Mouse (Mus musculus) left cerebral cortex, adult 11 months (tissue): ENCODE results near the gene Cldn11.
A peak's percentile ranks its signal among the peaks of the same experiment; 100 is the strongest.

ENCODE experiments used
- DNase-seq: peaks from one replicate; pipeline ENCODE4 v3.0.0; 2022; ENCODE audit warnings: low spot score

The Cldn11 gene

DNA sequence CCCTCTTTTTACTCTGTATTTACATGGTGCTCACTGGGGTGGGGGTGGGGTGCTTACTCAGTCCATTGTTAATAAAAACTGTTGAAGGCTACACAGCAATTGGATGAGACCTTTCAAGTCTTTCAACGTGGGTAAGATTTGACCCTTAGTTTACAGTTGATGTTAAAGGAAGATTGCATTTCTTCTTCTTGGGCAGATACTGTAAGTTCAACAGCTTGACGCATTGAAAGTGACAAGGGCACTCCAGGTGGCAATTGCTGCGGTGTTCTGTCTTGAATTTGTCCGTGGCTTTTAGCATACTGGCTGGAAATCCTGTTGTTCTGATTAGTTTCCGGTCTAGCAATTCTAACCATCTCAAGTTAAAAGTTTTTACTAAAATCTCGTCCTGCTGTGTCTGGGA is 11.6 kb downstream of the Cldn11 start:
- DNase-seq: no peak

DNA sequence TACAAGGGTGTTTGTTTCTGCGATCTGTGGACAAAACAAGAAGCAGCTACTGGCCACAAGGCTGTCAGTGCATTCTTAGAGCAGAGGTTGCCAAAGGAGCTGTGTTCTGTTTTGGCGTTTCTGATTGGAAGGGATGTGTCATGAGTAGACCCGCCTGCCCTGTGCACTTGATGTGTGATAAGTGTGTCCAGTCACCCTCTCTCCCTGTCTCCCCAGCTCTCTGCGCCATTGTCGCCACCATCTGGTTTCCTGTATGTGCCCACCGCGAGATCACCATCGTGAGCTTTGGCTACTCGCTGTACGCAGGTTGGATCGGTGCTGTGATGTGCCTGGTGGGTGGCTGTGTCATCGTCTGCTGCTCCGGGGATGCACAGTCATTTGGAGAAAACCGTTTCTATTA is 13.1 kb downstream of the Cldn11 start:
- DNase-seq: no peak

DNA sequence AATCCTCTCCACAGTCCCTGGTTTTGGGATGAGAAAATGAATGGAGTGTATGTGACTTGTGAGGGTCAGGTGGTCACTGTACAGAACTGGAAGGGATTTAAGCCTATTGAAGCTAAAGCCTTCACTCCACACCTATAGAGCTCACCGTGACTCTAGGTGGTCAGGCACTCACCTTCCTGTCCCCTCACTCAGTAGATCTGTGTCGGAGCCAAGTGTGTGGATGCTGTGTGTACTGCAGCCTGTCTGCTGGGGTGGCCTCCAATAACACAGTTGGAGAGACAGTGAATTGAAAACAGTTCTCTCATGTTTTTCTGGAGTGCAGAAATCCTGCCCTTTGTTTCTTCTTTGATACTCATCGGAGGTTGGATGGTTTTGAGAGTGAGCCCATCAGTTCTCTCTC is 16.1 kb downstream of the Cldn11 start:
- DNase-seq: no peak

DNA sequence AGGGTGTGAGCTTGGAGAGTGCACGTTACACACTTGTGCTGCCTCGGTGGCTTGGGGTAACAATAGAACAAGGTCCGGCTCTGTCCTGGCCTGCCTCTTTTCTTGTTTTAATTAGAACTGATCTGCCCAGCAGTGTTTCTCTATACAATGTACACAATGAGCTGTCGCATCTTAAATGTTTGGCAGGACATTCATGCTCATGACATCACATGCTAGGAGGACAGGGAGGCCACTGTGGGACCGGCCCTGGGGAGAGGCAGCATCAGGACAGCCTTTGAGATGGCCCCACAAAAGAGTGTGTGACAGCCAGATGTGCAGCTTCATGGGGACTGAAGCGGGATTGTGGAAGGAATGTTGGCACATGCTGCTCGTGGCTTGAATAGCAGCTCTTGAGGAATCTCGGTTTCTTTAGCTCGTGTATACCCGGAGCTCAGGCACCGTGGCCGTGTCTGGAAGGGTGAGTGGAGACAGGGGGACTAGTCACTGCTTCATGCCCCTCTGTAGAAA is 16.7 kb downstream of the Cldn11 start:
- peak; percentile 65 for DNase-seq

DNA sequence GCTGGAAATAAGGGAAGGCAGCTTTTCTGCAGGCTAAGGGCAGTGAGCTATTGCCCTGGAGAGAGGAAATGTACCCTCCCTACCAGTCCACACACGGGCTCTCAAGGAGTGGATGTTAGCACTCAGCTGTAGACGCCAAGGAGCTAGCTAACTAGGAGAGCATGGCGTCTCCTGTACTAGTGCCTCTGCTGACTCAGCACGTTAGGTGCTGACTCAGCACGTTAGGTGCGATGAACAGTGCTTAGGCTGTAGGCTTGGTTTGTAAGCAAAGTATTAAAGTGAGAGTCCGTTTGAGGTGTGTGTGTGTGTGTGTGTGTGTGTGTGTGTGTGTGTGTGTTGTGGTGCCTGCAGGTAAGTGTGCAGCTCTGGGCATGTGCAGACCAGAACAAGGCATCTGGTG is 40.6 kb downstream of the Cldn11 start:
- no peak for DNase-seq

DNA sequence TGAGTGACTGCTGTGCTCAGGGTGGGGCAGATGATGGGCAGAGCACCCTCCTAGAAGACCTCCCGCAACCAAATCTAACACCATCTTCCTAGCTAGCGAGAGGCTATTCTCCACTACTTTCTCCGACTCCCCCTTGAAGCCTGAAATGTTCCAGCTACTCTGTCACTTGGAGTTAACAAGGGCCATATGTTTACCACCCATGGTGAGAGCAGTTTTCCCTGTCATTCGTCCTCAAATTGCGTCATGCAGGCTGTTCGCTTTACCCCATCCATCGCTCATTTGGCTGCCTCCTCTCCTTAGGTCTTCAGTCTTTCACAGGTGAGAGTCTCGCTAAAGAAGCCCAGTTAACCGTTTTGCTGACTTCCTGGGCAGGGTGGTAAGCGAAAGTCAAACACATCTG is 41.7 kb downstream of the Cldn11 start:
- no peak for DNase-seq

DNA sequence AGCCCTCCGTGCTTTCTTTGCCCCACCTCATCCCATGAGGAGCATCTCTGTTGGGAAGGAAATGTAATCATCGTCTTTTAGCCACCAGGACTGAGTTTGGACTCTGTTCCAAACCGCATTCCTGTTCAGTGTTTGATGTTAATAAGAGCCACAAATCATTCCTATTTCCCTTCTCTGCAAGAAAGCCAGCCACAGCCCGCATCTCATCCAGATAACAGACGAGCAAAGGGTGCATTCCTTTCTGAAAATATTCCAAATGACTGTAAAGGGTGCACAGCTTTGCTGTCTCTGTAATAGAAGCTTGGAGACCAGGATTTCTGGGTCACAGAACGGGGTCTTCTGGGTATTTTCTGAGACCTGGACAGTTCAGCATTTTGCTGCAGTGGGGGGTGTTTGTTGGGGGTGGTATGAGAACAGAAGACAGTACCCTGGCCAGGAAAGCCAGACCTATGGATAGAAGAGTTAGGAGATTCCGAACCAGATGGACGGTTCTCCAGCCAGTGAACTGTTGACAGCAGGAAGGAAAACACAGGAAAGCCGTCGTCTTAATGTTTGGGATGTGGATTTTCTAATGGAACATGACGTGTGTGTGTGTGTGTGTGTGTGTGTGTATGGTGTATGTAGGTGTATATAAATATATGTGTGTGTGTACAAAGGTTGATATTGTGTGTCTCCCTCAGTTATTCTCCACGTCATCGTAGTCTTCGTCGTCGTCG is 49.6 kb downstream of the Cldn11 start:
- DNase-seq: no peak

DNA sequence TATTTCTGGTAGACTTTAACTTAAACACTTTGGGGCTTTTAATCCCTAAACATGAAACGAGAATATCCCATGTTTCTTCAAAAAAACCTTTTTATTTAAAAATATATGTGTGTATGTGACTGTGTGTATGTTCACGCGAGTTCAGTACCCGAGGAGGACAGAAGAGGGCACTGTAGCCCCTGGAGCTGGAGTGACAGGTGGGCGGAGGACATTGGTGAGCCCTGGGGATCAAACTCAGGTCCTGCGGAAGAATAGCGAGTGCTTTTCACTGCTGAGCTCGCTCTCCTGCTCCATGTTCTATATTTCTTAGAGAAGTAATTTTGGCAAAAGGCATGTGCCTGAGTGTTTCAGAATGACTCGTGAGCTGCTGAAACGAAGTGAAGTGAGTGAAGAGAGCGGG is 54.2 kb downstream of the Cldn11 start:
- DNase-seq: no peak

DNA sequence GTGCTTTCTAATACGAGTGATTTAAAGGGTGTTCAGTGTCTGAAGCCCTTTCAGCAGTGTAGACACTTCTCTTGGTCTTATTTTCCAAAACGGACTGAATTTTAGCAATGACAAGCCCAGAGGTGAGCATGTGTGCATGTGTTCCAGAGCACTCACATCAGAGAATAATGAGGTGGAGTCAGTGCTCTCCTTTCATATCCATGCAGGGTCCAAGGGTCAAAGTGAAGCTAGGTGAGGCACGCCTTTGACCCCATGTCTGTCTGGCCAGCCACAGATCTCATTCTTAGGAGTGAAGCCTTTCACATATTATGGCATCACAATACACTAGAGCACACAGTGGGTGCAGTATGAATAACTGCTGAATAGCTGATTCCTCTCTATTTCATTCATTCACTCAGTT is 55.4 kb downstream of the Cldn11 start:
- DNase-seq: no peak

DNA sequence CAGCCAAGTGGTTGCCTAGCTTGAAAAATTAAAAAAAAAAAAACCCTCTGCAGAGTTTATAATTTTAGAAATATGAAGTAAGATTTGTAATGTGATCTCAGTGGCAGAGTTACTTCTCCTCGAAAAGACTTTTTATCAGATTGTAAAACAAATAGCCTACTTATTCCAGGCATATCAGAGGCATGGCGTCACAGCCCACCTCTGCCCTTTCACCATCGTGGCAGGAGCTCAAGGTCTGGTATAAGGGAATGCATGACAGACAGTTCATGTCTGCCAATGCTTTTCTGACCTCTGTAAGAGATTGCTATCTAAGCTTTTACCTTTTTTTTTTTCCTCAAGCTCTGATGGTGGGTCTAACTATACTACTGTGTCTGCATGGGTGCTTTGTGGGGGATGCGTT is 58.3 kb downstream of the Cldn11 start:
- no peak for DNase-seq

DNA sequence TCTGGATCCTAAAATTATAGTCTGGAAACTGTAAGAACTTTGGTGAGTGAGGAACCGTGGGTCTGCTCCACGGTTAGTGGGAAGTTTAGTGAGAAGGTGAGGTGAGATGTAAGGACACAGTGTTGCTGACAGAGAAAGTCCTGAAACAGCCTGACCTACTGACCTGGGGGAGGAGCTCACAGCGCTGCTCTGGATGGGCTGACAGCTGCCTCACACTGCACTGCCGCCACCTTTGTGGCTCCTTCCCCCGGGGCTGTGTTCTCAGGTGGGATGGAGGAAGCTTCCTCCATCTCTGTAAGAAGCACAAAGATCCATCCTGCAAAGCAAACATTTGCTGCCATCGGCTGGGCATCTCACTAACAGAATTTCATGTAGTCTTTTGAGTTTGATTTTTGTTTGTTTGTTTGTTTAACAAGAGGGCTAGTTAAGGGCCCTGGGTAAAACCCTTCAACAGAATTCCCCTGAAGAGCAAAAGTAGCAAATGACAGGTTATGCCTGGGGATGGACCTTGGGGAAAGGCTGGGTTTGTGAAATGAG is 58.8 kb downstream of the Cldn11 start:
- DNase-seq: no peak

DNA sequence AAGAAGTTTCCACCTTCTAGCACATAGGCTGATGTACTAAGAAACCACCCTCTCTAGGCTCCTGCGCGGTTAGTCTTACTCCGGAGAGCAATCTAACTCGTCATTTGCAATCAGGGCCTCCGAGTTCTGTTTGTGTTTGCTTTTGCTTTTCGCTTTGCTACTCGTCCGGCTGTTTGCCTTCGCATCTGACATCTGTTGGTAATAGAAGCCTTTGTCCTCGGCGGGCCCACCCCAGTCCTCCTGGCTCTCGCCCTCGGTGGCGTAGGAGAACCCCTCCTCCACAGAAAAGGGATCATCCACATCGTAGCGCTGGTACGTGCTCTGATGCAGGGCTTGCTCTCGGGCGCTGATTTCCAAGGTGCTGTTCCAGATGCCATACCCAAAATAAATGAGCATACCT is 59.3 kb downstream of the Cldn11 start:
- DNase-seq: peak; percentile 38

DNA sequence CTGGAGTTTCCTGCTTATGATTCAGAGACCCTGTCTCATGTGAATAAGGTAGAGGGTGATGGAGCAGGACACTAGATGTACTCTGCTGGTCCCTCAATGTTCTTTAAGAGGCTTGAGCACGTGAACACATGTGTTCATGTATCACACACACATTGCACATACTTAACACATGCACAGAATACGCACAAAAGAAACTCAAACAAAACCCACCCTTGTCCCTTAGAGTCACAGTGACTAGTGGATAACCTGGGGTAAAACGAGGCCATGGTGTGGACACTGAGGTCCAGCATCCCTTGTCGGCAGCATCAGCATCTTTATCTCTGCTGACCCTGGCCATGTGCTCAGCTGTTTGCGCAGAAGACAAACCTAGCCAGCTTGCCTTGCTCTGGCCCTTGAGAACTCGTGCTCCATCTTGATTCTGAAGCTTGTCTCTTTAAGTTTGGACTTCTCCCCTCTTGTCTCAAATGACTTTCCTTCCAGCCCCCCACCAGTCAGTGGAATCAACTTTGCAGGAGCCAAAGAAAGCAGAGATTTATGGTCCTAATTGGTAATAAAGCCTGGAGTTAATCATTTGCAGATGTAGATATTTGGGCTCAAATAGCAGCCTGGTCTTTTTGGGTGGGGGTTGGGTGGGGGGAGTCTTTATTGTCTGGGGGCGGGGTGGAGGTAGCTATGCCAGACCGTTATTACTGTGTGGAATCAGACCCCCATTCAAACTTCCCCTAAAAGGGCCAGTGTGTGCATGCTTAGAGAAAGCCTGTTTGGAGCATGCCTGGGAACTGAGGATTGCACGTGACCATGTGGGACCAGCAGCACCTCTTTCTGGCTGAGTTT is 62.7 kb downstream of the Cldn11 start:
- DNase-seq: no peak

DNA sequence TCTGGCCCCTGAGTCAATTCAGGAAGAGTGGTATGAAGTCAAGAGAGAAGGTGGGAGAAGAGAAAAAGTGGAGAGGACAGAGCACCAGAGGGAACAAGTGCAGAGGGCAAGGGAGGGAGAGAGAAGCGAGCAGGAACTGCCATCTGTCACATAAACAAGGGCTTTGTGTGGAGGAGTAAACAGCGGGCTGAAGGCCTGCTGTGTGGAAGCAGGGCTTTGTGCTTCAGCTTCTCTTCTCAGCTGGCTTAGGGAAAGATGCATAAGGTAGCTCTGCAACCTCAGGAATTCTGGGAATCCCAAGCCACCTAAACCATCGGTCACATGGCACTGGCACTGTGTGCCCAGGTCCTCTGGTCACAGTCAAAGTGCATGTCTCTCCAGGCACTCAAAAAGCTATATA is 64.1 kb downstream of the Cldn11 start:
- no peak for DNase-seq
